Mouse (Mus musculus): ENCODE results near the gene Pkn2.

The Pkn2 gene

DNA sequence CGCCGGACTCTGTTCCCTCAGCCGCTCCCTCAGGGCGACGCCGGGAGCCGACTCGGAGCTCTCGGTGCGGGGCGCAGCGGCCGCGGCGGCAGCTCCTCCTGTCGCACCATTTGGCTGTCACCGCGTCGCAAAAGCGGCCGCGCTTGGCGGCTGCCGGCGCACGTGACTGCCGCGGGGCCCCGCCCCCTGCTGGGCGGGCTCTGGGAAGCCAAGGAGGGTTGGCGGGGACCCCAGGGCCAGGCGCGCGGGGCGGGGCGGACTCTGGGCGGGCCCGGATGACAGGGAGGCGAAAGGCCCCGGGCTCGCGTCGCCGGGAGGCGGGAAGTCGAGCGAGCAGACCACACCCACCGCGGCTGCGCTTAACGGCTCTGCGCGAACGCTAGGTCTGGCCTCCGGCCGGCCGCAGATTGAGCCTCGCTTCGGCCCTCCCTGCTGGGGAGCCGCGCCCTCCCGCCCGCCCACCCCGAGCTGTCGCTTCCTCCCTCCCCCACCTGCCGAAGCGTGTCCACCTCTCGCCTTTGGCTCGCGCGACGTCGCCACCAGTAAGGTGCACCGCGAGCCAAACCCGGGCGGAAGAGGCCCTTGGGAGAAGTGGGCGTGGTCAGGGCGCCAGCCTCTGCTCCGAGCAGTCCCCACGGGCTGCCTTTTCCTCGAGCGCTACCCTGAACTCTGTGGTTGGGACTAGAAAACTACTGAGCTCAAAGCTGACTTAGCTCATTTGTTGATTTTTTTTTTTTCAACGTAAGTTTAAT lies at the start of gene Pkn2:
Pkn2 (minus strand) TSS at position 133 of the 752 bp plus-strand sequence.
- peak; percentile 98 for DNase-seq (ENCODE audit: low spot score)

DNA sequence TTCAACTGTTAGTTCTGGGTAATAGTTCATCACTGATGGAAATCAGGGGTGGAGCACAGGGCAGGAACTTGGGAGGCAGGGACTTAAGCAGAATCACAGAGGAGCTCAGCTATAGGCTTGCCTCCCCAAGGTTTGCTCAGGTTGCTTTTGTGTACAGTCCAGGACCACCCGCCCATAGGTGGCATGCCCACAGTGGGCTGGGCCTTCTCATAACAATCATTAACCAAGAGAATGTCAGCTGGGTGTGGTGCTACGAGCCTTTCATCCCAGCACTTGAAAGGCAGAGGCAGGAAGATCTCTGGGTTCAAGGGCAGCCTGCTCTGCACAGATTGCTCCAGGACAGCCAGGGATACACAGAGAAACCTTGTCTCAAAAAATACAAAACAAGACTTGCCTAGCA lies 48.1 kb upstream of the Pkn2 start:
- DNase-seq (ENCODE audit: low spot score): no peak

DNA sequence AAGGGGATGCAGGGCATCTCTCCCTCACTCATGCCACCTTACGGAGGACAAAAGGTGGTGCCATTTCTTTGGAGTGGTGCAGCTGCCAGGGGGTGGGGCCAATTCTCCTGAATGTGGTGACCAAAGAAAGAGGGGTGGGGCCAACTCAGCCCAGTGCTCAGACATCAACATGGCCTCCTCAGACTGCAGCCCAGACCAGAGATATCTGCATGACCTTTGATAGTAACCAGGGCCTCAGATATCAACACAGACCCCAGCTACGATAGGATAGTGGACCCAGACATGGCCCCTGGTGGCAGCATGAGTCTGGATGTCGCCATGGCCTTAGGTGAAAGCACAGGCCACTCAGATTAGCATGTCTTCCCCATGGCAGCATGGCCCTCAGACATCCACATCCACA lies 45.5 kb upstream of the Pkn2 start:
- no peak for DNase-seq (ENCODE audit: low spot score)

DNA sequence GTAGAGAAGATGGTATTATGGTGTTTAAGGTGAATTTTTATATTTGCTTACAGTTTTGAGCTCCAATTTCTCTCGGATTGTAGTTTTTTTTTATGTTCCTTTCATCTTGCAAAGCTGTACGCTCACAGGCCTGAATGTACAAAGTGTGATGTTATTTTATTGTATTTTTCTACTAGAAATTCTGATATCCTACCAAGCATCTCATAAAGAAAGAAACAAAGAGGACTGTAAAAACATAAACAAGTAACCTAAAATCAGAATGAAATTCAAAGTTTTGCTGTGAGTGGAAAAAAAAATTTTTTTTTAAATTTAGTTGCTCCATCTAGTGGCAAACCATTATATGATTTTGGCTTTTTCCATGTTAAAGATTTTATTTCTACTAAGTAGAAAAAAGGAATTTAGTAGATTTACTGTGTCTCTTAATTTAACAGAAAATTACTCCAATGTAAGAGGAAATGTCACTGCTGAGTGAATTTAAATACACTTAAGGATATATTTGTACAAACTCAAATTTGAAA lies 43.1 kb upstream of the Pkn2 start:
- no peak for DNase-seq (ENCODE audit: low spot score)

DNA sequence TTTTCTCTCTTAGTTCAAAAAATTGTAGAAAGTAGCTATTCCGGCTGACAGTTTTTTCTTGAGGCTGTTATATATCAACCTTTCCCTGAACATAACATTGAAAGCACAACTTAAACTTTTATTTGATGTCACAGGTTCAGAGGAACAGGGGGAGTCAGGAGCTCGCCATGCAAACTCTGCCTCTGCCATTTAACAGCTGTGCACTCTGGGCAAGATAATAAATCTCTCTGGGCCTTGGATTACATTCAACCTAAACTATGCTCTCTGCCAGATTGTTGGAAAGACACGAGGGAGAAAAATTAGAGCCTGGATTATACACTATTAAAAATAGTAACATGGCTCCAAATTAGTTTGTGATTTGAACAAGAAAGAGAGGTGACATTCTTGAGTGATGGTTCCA lies 37.3 kb upstream of the Pkn2 start:
- peak; percentile 29 for DNase-seq (ENCODE audit: low spot score)

DNA sequence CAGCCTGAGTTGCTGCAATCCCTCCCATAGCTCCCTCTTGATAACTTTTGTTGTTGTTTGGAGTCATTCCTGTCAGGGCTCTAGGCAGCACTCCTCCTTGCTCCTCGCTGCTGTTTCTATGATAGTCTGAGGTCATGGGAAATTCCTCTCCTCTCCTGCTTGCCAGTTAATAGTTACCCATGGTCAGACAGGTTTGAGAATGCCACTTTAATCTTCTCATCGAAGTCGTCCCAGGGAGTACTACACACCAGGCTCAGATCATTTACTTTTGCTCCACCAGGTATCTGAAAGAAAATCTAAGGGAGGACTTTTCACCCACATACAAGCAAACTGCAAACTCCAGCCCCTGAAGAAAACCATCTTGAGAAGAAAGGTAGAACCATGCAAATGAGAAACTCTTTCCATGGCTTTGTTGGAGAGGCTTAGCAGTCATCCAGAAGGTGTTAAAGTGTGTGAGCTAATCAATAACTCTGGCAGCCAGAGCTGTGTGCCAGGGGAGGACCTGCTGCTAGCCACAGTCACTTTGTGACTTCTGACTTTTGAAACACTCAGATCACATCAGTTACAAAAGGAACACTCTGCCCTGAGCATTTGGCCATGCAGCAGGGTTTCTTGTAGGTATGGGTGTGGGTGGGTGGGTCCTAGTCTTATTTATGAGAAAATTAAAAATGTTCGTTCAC lies 36.1 kb upstream of the Pkn2 start:
- no peak for DNase-seq (ENCODE audit: low spot score)

DNA sequence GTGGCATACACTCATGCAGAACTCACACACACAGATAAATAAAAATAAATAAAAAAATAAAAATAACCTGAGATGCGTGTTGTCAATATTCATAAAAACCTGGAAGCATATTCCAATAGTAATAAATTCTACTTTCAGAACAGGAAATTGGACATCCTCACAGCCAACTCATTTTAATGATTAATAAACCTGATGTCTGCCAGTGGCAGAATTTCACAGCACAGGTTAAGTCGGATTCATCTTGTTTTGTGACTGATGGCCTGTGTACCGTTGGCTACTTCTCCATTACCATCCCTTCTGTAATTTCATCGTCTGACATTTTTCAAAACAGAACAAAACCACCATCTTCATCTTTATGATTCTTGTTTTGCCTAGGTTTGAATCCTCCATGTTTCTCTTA lies 35.4 kb upstream of the Pkn2 start:
- DNase-seq (ENCODE audit: low spot score): no peak

DNA sequence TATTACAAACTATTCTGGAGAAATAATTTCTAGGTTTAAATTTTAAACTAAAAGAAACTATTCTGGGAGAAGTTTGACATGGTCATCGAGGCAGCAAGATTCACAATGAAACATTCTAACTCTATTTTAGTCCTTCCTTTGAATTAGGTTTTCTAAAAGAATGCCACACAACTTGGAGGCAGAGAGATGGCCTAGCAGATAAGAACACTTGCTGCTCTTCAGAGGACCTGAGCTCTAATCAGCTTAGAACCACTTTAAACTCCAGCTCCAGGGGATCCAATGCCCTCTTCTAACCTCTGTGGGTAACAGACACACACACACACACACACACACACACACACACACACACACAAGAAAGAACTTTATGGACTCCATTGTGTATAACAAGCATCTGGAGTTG lies 31.5 kb upstream of the Pkn2 start:
- DNase-seq (ENCODE audit: low spot score): no peak

DNA sequence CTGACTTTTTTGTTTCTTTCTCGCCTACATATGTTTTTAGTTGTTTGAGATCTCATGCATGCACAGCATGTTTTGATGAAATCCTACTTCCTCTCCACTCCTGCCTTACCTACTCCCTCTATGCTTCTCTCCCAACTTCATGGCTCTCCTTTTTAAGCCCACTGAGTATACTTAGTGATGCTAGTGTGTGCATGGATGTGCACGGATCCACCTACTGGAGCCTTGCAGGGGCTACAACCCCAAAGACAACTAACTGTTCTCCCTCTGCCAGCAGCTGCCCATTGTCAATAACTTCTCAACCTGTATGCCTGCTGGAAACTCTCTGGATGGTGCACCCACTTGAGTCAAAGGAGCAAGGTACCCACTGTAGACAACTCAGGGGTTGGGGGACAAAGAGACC lies 17.9 kb upstream of the Pkn2 start:
- no peak for DNase-seq (ENCODE audit: low spot score)

DNA sequence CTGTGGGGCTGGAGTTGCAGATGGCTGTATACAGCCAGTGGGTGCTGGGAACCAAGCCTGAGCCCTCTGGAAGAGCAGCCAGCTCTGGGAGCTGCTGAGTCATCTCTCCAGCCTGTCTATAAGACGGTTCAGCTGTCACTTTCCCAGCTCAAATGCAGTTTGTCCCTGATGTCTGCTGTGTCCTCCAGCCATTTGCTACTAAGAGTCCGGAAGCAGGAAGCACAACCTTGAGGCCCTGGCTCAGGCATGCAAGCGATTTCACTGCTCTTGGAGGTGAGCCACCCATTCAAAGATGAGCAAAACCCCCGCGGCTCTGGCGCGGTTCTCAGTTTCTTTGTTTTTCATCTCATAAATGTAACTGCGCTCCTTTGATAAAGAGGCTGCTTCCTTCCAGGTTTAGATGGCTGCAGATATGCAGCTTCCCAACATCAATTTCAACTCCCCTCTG lies 17.2 kb upstream of the Pkn2 start:
- DNase-seq (ENCODE audit: low spot score): no peak

DNA sequence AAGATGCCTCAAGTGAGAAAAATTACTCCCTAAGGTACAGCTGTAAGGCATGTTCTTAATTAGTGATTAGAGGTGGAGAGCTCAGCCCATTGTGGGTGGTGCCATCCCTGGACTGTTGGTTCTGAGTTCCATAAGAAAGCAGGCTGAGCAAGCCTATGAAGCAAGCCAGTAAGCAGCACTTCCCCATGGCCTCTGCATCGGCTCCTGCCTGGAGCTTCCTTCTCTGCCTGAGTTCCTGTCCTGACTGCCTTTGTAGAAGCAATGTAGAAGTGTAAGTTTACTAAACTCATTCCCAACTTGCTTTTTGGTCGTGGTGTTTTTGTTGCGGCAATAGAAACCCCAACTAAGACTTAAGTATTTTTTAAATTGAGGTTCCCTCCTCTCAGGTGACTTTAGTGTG lies 8.6 kb upstream of the Pkn2 start:
- DNase-seq (ENCODE audit: low spot score): no peak

DNA sequence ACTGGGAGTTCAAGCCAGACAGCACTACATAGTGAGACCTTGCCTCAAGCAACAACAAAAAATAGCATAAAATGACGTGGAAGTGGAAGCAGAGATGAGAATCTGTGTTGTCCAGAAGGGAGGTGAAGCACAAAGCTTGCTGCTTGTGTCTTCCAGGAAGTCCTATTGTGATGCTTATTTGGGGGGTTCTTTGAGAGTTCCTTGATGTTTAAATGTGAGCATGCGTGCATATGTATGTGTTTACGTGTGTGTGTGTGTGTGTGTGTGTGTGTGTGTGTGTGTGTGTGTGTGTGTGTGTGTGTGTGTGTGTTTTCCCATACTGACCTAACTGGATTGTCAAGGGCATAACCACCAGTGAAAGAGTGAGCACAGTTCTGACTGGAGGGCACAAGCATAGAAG lies 5.2 kb upstream of the Pkn2 start:
- no peak for DNase-seq (ENCODE audit: low spot score)

DNA sequence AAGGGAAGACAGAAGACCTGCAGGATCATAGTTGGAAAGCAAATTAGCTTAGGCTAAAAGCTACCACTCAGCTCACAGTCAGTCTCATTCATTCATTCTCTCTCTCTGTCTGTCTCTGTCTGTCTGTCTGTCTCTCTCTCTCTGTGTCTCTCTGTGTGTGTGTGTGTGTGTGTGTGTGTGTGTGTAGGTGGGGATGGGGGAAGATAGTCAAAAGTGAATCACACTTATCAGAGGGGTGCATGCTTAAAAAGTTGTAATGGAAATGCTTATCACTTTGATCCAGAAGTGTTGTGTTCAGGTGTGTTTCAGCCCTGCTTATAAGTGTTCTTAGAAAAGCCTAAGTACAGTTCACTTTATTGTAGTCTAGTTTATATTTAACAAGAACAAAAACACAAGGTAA lies 2.8 kb upstream of the Pkn2 start:
- no peak for DNase-seq (ENCODE audit: low spot score)

DNA sequence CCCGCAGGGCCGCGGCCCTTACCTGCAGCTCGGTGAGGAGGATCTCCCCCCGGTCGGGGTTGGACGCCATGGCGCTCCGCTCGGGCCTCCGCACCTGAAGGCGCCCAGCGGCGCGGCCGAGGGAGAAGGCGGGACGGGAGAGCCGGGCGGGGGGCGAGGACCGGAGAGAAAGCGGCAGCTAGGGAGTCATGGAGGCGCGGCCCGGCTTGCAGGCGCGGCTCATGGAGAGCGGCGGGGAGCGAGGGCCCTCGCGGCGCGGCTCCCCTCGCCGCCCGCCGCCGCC lies 274 bp downstream of the Pkn2 start:
- DNase-seq (ENCODE audit: low spot score): no peak

DNA sequence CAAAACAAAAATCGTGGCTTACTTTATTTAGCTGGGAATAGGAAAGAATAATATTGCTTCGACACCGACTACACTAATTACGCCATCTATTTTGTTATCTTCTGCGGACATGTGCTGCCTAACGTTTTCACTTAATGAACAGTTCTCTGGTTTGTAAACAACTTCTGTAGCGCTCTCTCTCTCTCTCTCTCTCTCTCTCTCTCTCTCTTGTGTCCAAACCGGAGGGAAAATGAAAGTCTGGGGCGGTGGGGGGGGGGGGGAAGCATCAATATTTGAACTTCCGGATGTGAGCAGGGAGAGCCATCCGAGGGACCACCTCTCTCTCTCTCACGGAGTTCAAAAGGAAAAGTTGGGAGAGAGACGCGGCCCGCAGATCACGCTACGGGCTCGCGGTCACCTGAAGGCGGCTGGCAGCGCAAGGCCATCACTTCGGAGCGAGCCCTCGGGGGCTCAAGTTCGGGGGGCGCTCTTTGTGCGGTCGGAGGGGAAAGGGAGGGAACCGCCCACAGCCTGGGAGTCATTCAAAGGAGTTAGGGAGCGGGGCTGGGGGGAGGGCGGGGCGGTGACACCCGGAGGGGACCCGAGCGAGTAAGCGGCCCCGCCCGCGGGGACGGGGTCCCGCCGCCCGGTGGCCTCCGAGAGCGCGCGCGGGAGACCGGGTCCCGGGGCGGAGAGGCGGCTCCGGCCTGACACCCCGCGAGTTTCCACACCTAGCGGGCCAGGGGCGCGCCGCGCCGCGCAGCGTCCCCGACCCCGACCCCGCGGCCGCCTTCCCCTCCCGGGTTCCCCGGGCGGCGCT lies 815 bp downstream of the Pkn2 start:
- DNase-seq (ENCODE audit: low spot score): peak; percentile 57

DNA sequence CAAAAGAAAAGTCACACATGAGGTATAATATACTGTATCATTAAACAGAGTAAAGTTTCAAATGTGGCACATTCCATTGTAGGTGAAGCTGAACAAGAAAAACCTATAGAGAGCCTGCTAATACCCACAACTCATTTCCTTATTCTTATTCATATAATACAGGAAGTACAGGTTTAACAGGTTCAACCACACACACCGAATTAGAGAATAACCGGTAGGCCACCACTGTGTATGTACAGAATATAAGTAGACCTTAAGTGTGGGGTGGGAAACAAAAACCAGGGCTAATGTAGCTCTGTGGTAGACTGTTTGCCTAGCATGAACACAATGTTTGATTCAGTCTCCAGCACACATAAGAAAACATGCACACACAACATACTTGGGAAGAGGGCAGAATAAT lies 18.6 kb downstream of the Pkn2 start:
- no peak for DNase-seq (ENCODE audit: low spot score)

DNA sequence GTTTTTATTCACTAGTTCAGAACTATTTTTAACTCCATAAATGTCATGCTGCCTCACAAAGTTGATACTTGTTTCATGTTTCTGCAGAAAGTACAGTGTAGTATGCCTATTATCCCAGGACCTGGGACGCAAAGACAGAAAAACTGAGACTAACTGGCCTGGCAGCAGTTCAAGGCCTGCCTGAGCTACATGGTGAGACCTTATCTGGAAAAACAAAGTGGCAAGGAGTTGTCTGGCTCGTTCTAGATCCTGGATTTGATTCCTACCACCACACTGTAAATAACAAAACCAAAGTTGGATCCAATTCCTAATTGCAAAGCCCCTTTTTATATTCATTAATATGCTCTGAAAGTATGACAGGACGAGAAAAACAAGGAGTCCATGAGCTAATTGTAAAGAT lies 25.0 kb downstream of the Pkn2 start:
- DNase-seq (ENCODE audit: low spot score): peak; percentile 35

DNA sequence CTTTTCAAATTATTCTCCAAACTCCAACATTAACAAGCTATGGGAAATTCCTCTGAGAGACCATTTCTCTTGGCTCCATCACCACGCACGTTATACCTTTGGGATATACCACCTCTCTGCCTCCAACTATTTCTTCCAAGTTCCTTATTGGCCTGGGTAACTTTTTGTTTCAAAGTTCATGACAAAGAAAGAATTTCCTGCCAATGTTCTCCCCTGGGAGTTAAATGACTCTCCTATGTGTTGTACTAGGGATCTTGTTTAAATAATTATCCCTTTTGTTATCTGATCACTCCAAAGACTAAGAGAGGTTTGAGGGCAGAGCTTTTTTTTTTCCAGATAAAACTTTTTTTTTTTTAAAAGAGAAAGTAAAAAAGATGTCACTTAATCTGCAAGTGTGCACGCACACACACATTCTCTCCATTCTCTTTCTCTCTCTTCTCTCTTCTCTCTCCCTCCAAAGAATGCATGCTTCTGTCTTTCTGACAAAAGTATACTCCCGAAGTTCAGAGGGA lies 25.8 kb downstream of the Pkn2 start:
- DNase-seq (ENCODE audit: low spot score): peak; percentile 71

DNA sequence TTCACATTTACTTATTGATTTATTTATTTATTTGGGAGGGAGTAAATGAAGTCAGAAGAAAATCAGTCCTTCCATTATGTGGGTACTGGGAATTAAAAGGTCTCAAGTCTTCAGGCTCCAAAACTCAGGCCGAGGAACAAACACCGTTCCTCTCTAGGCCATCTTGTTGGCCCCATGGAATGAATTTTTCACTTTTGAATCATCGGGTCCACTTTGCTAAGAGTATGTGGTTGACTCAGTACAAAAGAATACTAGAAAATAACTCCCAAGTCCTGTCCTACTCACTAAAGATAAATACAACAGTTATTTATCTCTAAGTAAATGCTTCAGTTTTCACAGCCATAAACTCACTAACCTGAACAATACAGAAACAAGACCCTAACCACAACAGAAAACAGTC lies 28.9 kb downstream of the Pkn2 start:
- no peak for DNase-seq (ENCODE audit: low spot score)

DNA sequence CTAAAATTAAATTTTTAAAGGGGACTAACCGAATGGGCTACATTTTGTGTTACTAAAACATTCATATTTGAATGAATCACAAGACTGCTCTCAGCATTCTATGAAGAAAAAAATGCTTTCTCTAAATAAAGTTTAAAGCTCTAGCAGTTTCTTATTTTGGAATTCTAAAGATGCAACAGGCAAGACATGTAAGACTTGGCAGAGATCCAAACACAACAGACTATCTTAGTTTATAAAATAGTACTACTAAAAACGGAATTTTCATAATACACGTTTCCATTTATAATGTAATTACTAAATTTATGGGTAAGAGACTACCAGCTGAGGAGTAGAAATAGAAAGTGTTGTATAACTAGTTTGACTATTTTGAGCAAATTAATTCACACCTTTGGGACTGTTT lies 30.2 kb downstream of the Pkn2 start:
- peak; percentile 59 for DNase-seq (ENCODE audit: low spot score)

DNA sequence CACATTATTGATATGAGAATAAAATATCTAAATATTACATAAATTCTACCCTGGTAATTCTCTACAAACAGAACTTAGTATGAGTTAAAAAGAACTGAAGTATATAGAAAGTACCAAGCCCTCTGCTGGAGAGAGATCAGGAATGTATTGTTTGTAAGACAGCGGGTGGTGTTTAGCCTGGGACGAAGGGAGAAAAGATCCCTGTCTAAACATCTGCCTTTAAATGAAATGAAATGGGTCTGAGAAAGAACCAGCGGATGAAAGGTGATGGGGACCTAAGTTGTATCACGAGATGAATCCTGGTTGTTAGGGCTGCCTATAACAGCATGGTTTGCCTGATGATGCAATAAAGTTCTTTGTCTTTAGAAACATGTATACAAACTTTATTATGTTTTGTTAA lies 41.8 kb downstream of the Pkn2 start:
- no peak for DNase-seq (ENCODE audit: low spot score)

DNA sequence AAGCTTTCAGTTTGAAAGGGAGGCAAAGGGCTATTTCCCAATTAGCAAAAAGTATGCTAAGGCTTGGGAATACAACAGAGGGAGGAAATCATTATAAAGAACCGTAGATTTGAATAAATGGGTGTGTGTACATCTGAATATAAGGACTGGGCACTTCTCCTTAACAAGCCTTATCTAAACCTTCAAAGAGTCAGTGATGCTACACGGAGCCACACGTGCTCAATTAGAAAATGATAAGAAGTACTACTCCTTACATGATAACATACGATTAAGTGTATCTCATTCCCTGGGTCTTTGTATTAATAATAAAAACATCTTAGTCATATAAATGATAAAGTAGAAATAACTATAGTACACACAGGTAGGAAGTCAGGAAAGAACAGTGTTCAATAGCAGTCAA lies 47.0 kb downstream of the Pkn2 start:
- no peak for DNase-seq (ENCODE audit: low spot score)

DNA sequence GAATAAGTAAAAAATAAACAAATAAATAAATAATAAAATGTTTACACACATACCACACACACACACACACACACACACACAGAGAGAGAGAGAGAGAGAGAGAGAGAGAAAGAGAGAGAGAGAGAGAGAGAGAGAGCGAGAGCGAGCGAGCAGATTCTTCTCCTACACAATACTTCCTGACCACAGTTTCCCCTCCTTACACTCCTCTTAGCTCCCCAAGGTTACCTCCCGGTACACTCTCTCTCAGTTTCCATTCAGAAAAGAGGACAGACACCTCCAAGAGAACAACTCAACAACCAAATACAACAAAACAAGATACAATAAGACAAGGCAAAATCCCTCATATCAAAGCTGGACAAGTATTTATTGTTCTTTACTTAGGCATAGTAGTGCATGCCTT lies 47.8 kb downstream of the Pkn2 start:
- no peak for DNase-seq (ENCODE audit: low spot score)
